In genomic region chr3:36533201-36533672, GRCm38 (mm10) we compare ENCODE assay signal across 11 mouse cellular contexts. TPM values are rescaled to one million over a fixed set of nuclear protein-coding genes. Genes with fewer than 3 reads are reported as not detected.
DNase-seq lines count a peak whose midpoint lies in the region; ATAC-seq and TF ChIP-seq lines count a peak whose summit lies in the region.
"Had no signal": no experiment of that assay in that cellular context is flagged by ENCODE, and none has a peak within 500 bp of the region (broad histone marks: within the 10 kb centered on the region; RNA-seq: fewer than 3 reads in every experiment).

No protein-coding gene starts in this region.

- H3K4me1 ChIP-seq in heart, embryonic 15.5 days (replicated peaks), result peaks cover 26% of the 10 kb centered on the region
- H3K4me1 ChIP-seq in heart, embryonic 11.5 days (ENCODE audit: control insufficient read depth, insufficient read depth, low read length), result no peaks in the 10 kb centered on the region
- peaks cover 7% of the 10 kb centered on the region; the same call in 1 of the 2 replicates for H3K4me1 ChIP-seq in brown adipose tissue, adult 24 weeks (ENCODE audit: control insufficient read depth, insufficient read depth, insufficient read length, low read length)
- peaks cover 4% of the 10 kb centered on the region; the same call in 1 of the 2 replicates for H3K4me1 ChIP-seq in intestine, postnatal 0 days (replicated peaks; ENCODE audit: control insufficient read depth, insufficient read depth, low read length)

- peak; percentile 68 for DNase-seq in 416B (ENCODE audit: low read depth)
- DNase-seq in left cerebral cortex, adult 9 months (ENCODE audit: low spot score in 2 of 2), result no peak
- no peak for DNase-seq in left cerebral cortex, adult 2 months (ENCODE audit: extremely low spot score in 1 of 2, low spot score in 2 of 2)
- DNase-seq: heart, postnatal 36 days; kidney, adult 9 months; lung, adult 18-20 months had no signal

- no peak overlapping the region for H3K4me2 ChIP-seq in heart, embryonic 15.5 days
- no peak overlapping the region for H3K4me2 ChIP-seq in heart, embryonic 11.5 days
- peak overlapping the region; percentile 76 for H3K4me2 ChIP-seq in intestine, postnatal 0 days (replicated peaks; ENCODE audit: low read depth)
- H3K4me2 ChIP-seq: embryonic facial prominence, embryonic 12.5 days had no signal

- TF ChIP-seq CTCF in intestine, postnatal 0 days (IDR thresholded peaks at IDR 0.05; ENCODE audit: low read depth), result no peak
- TF ChIP-seq CTCF in left cerebral cortex, adult 2 months (IDR thresholded peaks at IDR 0.05), result no peak

- H3K36me3 ChIP-seq in heart, embryonic 15.5 days, result no peaks in the 10 kb centered on the region
- H3K36me3 ChIP-seq in heart, embryonic 11.5 days (ENCODE audit: control insufficient read depth, insufficient read depth, low read length), result no peaks in the 10 kb centered on the region
- H3K36me3 ChIP-seq in intestine, postnatal 0 days (ENCODE audit: control insufficient read depth, insufficient read depth), result no peaks in the 10 kb centered on the region
- H3K36me3 ChIP-seq: embryonic facial prominence, embryonic 12.5 days had no signal

- H3K9me3 ChIP-seq in heart, embryonic 15.5 days (replicated peaks), result no peaks in the 10 kb centered on the region
- no peaks in the 10 kb centered on the region for H3K9me3 ChIP-seq in heart, embryonic 11.5 days (replicated peaks; ENCODE audit: control insufficient read depth, low read length)
- H3K9me3 ChIP-seq in intestine, postnatal 0 days (ENCODE audit: control insufficient read depth), result no peaks in the 10 kb centered on the region
- H3K9me3 ChIP-seq: embryonic facial prominence, embryonic 12.5 days had no signal

- H3K27me3 ChIP-seq in heart, embryonic 15.5 days, result no peaks in the 10 kb centered on the region
- 0 out of 2 replicates have a peak, but pooled peaks cover 4% of the 10 kb centered on the region for H3K27me3 ChIP-seq in heart, embryonic 11.5 days (ENCODE audit: control insufficient read depth, insufficient read depth, low read length)
- H3K27me3 ChIP-seq in intestine, postnatal 0 days (replicated peaks; ENCODE audit: control insufficient read depth, insufficient read depth, low read length), result no peaks in the 10 kb centered on the region

- peak overlapping the region; percentile 24; the same call in 1 of the 2 replicates for H3K27ac ChIP-seq in heart, embryonic 15.5 days
- no peak overlapping the region for H3K27ac ChIP-seq in heart, embryonic 11.5 days (ENCODE audit: low read depth, low read length)
- no peak overlapping the region for H3K27ac ChIP-seq in brown adipose tissue, adult 24 weeks (replicated peaks; ENCODE audit: low read depth, low read length)
- peak overlapping the region; percentile 65 for H3K27ac ChIP-seq in intestine, postnatal 0 days (ENCODE audit: low read depth, low read length)
- no peak overlapping the region for H3K27ac ChIP-seq in left cerebral cortex, adult 2 months
- H3K27ac ChIP-seq: embryonic facial prominence, embryonic 12.5 days had no signal

- intact Hi-C loops in left cerebral cortex, adult 2 months (cut with DNase I), result loop anchor here (10.0 kb wide), 1 partner anchor 202 kb away; no protein-coding TSS in a partner anchor

- no peak overlapping the region for H3K9ac ChIP-seq in heart, embryonic 15.5 days
- H3K9ac ChIP-seq in heart, embryonic 11.5 days (ENCODE audit: low read depth, low read length), result no peak overlapping the region
- H3K9ac ChIP-seq in intestine, postnatal 0 days (ENCODE audit: low read depth, low read length), result no peak overlapping the region
- H3K9ac ChIP-seq: embryonic facial prominence, embryonic 12.5 days had no signal

- H3K4me3 ChIP-seq in heart, embryonic 15.5 days, result no peak overlapping the region
- H3K4me3 ChIP-seq in heart, embryonic 11.5 days (ENCODE audit: low read depth, low read length), result no peak overlapping the region
- H3K4me3 ChIP-seq in brown adipose tissue, adult 24 weeks (ENCODE audit: insufficient read depth, low read depth, low read length), result 0 out of 2 replicates have a peak overlapping the region, but pooled peaks have one; percentile 0
- H3K4me3 ChIP-seq in intestine, postnatal 0 days (ENCODE audit: low read depth, low read length), result no peak overlapping the region
- no peak overlapping the region for H3K4me3 ChIP-seq in left cerebral cortex, adult 2 months
- H3K4me3 ChIP-seq: embryonic facial prominence, embryonic 12.5 days had no signal

- WGBS in heart, embryonic 15.5 days, result 0% methylated on average over 1 of the region's 1 CpGs
- 3% methylated on average over 1 of the region's 1 CpGs for WGBS in heart, embryonic 11.5 days (ENCODE audit: insufficient replicate concordance)
- 4% methylated on average over 1 of the region's 1 CpGs for WGBS in intestine, postnatal 0 days

- no peak for ATAC-seq in heart, embryonic 15.5 days (replicated peaks; ENCODE audit: insufficient number of reproducible peaks, insufficient read depth, low FRiP score, low read depth)
- ATAC-seq in heart, embryonic 11.5 days (replicated peaks; ENCODE audit: insufficient number of reproducible peaks, low FRiP score, low TSS enrichment), result no peak
- peak; percentile 92 for ATAC-seq in intestine, postnatal 0 days

RNA-seq across cellular contexts. Expression of gene Gm11549, which starts 11.6 kb away (rescaled TPM):
- polyA plus RNA-seq in heart, embryonic 15.5 days (2015; fragmentation: Nextera tagmentation; extraction: Ambion mirVana), result 0.46 and 0.60 TPM in 2 replicates
- polyA plus RNA-seq in heart, embryonic 11.5 days (2014; fragmentation: Nextera tagmentation; extraction: Ambion mirVana), result 0.14 and 0.16 TPM in 2 replicates
- not detected in 2 replicates for polyA plus RNA-seq in brown adipose tissue, adult 24 weeks (2012; ENCODE audit: insufficient read depth, insufficient read length, missing spikeins)
- polyA plus RNA-seq in intestine, postnatal 0 days (2015; fragmentation: Nextera tagmentation; extraction: Ambion mirVana), result 1.1 and 1.2 TPM in 2 replicates
- total RNA-seq in left cerebral cortex, adult 2 months (2021), result 10 to 100 TPM; 35.7 to 44.6 TPM
- total RNA-seq: heart, postnatal 36 days had no signal

RNA-seq across cellular contexts. Expression of gene Exosc9, which starts 19.2 kb away (rescaled TPM):
- 40.5 and 52.4 TPM in 2 replicates for polyA plus RNA-seq in heart, embryonic 15.5 days (2015; fragmentation: Nextera tagmentation; extraction: Ambion mirVana)
- 56.4 and 58.5 TPM in 2 replicates for polyA plus RNA-seq in heart, embryonic 11.5 days (2014; fragmentation: Nextera tagmentation; extraction: Ambion mirVana)
- 27.0 and 31.0 TPM in 2 replicates for polyA plus RNA-seq in brown adipose tissue, adult 24 weeks (2012; ENCODE audit: insufficient read depth, insufficient read length, missing spikeins)
- polyA plus RNA-seq in intestine, postnatal 0 days (2015; fragmentation: Nextera tagmentation; extraction: Ambion mirVana), result 41.0 and 43.6 TPM in 2 replicates
- total RNA-seq in left cerebral cortex, adult 2 months (2021), result 10 to 100 TPM; 37.2 to 42.7 TPM

RNA-seq across cellular contexts. Expression of gene Ccna2, which starts 38.7 kb away (rescaled TPM):
- 160 and 174 TPM in 2 replicates for polyA plus RNA-seq in heart, embryonic 15.5 days (2015; fragmentation: Nextera tagmentation; extraction: Ambion mirVana)
- 205 and 212 TPM in 2 replicates for polyA plus RNA-seq in heart, embryonic 11.5 days (2014; fragmentation: Nextera tagmentation; extraction: Ambion mirVana)
- 0.79 TPM in 1 of 2 replicates, not detected in the other for polyA plus RNA-seq in brown adipose tissue, adult 24 weeks (2012; ENCODE audit: insufficient read depth, insufficient read length, missing spikeins)
- 37.4 and 43.3 TPM in 2 replicates for polyA plus RNA-seq in intestine, postnatal 0 days (2015; fragmentation: Nextera tagmentation; extraction: Ambion mirVana)
- total RNA-seq in left cerebral cortex, adult 2 months (2021), result 1 to 10 TPM in 1 of 2 experiments, under 1 TPM in 1; 0.63 to 1.1 TPM

RNA-seq across cellular contexts. Expression of gene 1810062G17Rik, which starts 57.5 kb away (rescaled TPM):
- polyA plus RNA-seq in heart, embryonic 15.5 days (2015; fragmentation: Nextera tagmentation; extraction: Ambion mirVana), result 0.92 and 1.6 TPM in 2 replicates
- polyA plus RNA-seq in heart, embryonic 11.5 days (2014; fragmentation: Nextera tagmentation; extraction: Ambion mirVana), result 1.5 TPM in 2 replicates
- polyA plus RNA-seq in brown adipose tissue, adult 24 weeks (2012; ENCODE audit: insufficient read depth, insufficient read length, missing spikeins), result 2.1 and 3.8 TPM in 2 replicates
- 2.8 and 3.3 TPM in 2 replicates for polyA plus RNA-seq in intestine, postnatal 0 days (2015; fragmentation: Nextera tagmentation; extraction: Ambion mirVana)
- total RNA-seq in left cerebral cortex, adult 2 months (2021), result not detected

RNA-seq across cellular contexts. Expression of gene Anxa5, which starts 57.5 kb away (rescaled TPM):
- polyA plus RNA-seq in heart, embryonic 15.5 days (2015; fragmentation: Nextera tagmentation; extraction: Ambion mirVana), result 359 and 472 TPM in 2 replicates
- 316 and 392 TPM in 2 replicates for polyA plus RNA-seq in heart, embryonic 11.5 days (2014; fragmentation: Nextera tagmentation; extraction: Ambion mirVana)
- 448 and 597 TPM in 2 replicates for polyA plus RNA-seq in brown adipose tissue, adult 24 weeks (2012; ENCODE audit: insufficient read depth, insufficient read length, missing spikeins)
- polyA plus RNA-seq in intestine, postnatal 0 days (2015; fragmentation: Nextera tagmentation; extraction: Ambion mirVana), result 177 and 184 TPM in 2 replicates
- 10 to 100 TPM; 69.0 to 71.9 TPM for total RNA-seq in left cerebral cortex, adult 2 months (2021)

Comparison
In these comparisons a context has a peak if more than half of its experiments do, and no peak if none do; other contexts are left out.
1. H3K27ac ChIP-seq: peak in heart, embryonic 15.5 days (single experiment) and intestine, postnatal 0 days (single experiment); none in heart, embryonic 11.5 days (single experiment), brown adipose tissue, adult 24 weeks (single experiment) and left cerebral cortex, adult 2 months (single experiment).
2. RNA of gene Ccna2, which starts 38.7 kb away (polyA plus RNA-seq): 205 to 212 TPM in heart, embryonic 11.5 days, 160 to 174 TPM in heart, embryonic 15.5 days and 37.4 to 43.3 TPM in intestine, postnatal 0 days; 0.79 TPM in brown adipose tissue, adult 24 weeks; every median in the first group is over 10 times any median in the second.